Mouse (Mus musculus): ENCODE results near the gene Gm20765. TPM values are rescaled to one million over a fixed set of nuclear protein-coding genes. Genes with fewer than 3 reads are reported as not detected.
"Not testable (repeated sequence)": the region's sequence is repeated elsewhere in the genome, so short reads cannot be mapped to it uniquely, and the experiment has no call there.

Gm20765 gene
- not detected for total RNA-seq (2021)
- long read RNA-seq, experiment 1 = 0 reads
- long read RNA-seq, experiment 2 = 0 reads

- not testable (repeated sequence) for DNase-seq
These were observed at the start of gene Gm20765 for GRCm38 (mm10) chr10:104185233-104185632. Gm20765 (plus strand) TSS chr10:104185533.

- DNase-seq = not testable (repeated sequence)
These were observed 42.6 kb upstream of the Gm20765 start, which contains the start of gene Gm21293 for GRCm38 (mm10) chr10:104142687-104143086. Gm21293 (plus strand) TSS chr10:104142987.

DNA sequence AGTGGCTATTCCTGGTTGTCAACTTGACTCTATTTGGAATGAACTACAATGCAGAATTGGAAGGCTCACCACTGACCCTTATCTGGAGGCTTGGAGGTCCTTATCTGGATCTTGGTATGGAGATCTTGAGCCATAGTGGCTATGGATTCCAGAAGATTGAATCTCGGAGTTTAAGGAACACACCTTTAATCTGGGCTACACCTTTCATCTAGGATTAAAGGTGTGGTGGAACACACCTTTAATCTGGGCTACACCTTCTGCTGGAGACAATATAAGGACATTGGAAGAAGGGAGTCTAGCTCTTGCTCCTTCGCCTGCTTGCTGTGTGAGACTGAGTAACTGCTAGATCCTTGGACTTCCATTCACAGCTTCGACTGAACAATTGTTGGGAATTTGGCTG, 34.1 kb upstream of the Gm20765 start, which contains the start of gene Gm6763:
TSS of gene Gm6763 (plus strand) at position 301 of the 400 bp plus-strand sequence.
- not testable (repeated sequence) for DNase-seq

GRCm38 (mm10) chr10:104159706-104160105, 25.6 kb upstream of the Gm20765 start, which contains the start of gene Gm8764:
Gm8764 (plus strand) TSS chr10:104160006.
- DNase-seq = not testable (repeated sequence)

GRCm38 (mm10) chr10:104168215-104168614, 17.1 kb upstream of the Gm20765 start, which contains the start of gene Gm21304:
Gm21304 (plus strand) TSS chr10:104168515.
- not testable (repeated sequence) for DNase-seq

- DNase-seq = not testable (repeated sequence)
These were observed 8.6 kb upstream of the Gm20765 start, which contains the start of gene Gm21312 for GRCm38 (mm10) chr10:104176724-104177123. Gm21312 (plus strand) TSS chr10:104177024.

- not testable (repeated sequence) for DNase-seq
These were observed 8.4 kb downstream of the Gm20765 start, which contains the start of gene Gm4340 for GRCm38 (mm10) chr10:104193742-104194141. Gm4340 (plus strand) TSS chr10:104194042.

- DNase-seq = no peak
These were observed 24.3 kb downstream of the Gm20765 start for GRCm38 (mm10) chr10:104209655-104210054.

GRCm38 (mm10) chr10:104210268-104210990, 25.1 kb downstream of the Gm20765 start:
- DNase-seq = no peak

DNA sequence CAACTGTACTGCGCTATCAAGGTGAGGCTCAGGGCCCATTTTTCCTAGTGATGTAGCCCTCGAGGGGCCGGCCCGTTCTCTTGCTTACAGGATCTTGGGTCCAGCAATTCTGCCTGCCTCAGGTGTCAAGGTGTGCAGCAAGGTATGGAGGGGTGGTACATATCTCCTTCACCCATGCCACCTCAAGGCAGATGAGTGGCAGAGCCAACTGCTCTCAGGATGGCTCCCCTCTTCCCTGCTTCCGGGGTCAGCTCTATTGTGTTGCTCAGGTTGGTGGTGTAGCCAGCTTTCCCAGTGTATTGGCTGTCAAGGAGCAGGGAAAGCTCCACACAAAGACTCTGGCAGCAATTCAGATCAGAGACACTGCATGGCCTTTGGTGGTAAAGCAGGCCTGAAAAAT, 29.2 kb downstream of the Gm20765 start:
- DNase-seq = no peak

GRCm38 (mm10) chr10:104220303-104221021, 35.1 kb downstream of the Gm20765 start:
- no peak for DNase-seq

Other genes starting within 250 kb of the Gm20765 start
- not detected for gene Gm21293, start 42.5 kb upstream of the Gm20765 start, total RNA-seq (2021)
- gene Gm6763, start 34.0 kb upstream of the Gm20765 start, total RNA-seq (2021) = not detected
- not detected for gene Gm8764, start 25.5 kb upstream of the Gm20765 start, total RNA-seq (2021)
- not detected for gene Gm21304, start 17.0 kb upstream of the Gm20765 start, total RNA-seq (2021)
- not detected for gene Gm21312, start 8.5 kb upstream of the Gm20765 start, total RNA-seq (2021)
- not detected for gene Gm4340, start 8.5 kb downstream of the Gm20765 start, total RNA-seq (2021)

Measured in heart, adult 18-20 months (tissue).